Mouse (Mus musculus): Measurements from ENCODE around the gene Poc1b.

The Poc1b gene

DNA sequence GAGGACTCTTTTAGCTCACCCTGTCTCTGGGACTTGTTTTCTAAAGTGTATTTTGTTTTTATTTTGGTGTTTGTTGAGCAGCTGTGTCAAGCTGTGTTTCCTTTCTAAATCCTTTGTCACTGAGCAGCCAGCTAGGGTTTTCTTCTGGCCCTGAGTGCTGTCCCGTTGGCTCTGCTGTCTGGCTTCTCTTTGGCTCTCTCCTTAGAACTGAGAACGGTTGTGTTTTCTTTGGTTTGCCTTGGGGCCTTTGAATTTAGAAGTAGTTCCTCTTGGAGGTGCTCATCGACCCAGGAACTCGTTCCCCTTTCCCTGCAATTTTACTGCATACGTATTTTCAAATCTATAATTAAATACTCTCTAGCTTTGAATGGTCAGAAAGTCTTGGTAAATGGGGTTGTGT is 56.2 kb downstream of the Poc1b start:
- DNase-seq = no peak

DNA sequence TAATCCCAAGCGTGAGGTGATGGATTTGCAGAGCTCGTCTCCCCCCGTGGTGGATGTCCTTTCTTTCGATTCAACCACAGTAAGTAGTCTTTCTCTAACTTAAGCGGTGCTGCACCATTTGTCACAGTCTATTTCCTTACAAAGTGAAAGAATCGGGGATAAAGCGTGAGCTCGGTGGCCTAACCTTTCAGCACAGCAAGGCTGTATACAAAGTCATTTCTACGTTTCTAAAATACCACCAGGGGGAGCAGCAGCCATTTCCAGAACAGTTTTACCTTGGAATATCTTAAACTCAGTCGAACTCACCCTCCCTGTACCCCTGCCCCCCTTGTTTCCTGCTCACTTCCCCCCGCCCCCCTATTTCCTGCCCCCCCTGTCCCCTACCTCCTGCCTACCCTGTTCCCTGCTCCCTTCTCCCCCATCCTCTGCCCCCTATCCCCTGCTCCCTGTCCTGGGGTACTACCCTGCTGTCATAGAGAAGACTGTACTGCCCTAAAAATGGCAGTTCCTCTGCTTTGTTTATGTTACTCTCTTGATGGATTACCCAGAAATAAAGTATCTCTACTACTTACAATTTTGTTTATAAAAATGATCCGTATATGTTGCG is 58.1 kb downstream of the Poc1b start:
- no peak for DNase-seq

DNA sequence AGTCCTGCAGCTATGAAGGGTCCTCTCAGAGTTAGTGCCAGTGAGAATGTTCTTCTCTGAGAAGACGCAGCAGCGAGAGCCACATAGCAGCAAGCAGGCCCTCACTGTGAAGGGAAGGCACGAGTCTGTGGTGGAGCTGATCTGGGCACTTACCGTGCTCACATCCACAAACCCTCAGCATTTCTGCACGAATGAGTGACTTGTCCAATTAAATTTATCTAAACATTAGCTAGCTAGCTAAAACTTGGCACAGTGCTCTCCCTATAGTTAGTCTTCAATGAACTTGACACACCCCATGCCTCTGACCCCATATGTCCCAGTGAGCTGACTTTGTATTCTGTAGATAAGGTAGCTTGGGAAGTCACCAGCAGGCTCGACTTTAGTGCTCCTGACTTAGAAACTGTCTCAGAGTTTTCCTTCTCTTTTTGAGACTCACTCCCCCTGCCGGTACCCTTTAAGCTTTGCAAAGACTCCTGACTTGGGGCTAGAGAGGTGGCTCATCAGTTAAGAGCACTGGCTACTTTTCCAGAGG is 59.0 kb downstream of the Poc1b start:
- no peak for DNase-seq

DNA sequence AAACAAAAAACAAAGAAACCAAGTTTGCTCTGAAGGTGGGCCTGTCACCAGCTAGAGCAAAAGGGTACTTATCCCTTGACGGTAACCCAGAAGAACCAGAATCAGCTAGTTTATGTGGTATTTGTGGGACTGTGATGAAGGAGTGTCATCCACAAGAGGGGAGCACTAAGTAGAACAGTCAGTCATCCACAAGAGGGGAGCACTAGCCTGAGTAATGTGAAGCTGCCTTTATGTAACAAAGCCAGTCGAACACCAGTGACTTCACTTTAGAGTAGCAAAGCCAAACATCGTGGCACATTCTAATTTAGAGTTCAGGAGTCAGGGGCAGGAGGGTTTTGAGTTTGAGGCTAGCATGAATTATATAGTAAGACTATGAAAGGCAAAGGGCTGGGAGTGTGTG is 59.6 kb downstream of the Poc1b start:
- DNase-seq = no peak

DNA sequence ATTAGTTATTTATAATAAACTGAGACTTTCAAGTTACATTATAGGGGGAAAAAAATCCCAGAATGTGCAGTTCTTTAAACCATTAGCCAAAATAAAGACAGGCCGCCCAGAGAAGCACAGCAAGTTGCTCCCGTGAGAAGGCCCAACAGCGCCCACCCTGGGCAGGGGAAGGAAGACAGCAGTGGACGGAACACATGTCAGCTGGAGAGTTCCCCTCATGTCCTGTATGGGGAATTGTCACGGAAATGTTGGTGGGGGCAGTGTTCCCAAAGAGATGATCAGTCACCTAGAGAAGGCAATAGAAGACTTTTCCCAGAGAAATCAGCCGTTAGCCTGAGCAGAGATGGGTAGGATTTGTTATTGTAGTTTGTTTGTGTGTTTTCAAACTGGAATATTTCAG is 61.6 kb downstream of the Poc1b start:
- DNase-seq = no peak

DNA sequence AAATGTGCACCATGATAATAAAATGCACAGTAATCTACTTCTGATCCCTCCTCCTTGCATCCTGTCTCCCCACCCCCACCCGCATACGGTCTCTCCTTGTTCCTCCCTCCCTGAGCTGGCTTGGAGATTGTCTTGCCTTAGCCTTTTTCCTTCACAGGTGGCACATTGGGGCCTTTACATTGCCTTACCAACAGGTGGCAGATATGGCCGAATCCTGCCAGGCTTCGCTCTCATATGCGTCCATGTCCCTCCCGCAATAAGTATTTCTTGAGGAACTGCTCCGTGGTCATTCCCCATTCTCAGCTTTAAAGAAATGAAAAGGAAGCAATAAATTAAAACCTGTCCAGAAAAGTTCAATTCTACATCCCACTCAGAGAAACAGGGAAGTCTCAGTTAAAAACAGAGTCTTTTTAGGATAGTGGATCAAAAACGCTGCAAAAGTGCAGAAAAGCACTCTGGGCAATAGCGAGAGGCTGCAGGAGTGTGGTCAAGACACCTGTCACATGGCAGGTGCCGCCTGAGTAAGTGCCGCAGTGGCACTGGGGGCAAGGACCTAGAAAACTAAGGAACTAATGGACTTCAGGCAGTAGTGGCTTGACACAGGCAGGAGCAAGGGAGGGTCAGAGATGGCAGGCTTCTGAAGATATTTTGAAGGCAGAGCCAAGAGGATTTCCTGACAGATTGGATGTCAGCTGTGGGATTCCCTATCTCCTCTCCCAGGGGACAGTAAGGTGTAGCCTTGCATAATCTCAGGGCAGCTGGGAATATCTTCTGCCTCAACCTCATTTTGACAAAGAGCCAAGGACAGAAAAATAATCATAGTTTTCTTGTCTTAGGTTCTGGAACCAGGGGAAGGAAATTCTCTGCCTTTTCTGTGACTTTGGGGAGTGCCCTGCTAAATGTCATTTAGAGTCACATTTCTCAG is 62.3 kb downstream of the Poc1b start:
- peak; percentile 29 for DNase-seq

DNA sequence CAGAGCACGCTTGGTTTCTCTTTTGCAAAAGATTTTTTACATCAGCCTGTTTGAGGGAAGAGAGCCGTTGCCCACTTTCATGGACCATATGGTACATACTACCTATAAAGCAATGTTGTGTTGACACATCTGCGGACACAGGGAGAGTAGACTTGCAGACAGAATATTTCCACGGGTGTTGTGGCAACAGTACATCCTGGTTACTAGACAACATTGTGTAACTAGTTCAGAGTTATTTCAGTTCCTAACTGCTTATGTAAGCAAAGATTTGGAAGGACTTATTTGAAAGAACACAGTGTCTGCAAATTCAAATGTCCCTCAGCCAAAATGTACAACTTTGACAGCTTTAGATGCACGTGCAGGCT is 62.9 kb downstream of the Poc1b start:
- DNase-seq = no peak

DNA sequence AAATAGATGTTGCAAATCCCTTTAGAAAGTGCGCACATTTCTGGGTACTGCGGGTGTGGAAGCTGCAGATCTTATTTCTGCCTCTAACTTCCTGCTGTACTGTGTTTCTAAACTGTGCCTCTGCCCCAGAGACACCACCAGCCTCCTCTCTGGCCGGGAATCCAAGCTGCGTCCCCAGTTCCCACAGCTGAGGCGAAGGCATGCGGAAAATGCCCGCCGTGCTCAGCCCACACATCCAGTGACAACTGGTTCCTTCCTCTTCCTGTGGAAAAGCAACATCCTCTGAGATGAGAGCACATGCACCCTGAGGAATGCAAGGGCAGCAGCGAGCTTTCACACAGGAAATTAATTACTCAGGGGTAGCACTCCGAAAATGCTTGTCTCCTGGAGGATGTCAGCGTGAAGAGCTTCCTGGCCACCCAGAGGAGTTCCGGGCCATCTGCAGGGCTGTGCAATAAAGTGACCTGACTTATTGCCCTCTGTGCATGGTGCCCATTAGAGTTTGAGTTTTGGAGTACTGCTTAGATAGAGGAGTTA is 65.2 kb downstream of the Poc1b start:
- no peak for DNase-seq

DNA sequence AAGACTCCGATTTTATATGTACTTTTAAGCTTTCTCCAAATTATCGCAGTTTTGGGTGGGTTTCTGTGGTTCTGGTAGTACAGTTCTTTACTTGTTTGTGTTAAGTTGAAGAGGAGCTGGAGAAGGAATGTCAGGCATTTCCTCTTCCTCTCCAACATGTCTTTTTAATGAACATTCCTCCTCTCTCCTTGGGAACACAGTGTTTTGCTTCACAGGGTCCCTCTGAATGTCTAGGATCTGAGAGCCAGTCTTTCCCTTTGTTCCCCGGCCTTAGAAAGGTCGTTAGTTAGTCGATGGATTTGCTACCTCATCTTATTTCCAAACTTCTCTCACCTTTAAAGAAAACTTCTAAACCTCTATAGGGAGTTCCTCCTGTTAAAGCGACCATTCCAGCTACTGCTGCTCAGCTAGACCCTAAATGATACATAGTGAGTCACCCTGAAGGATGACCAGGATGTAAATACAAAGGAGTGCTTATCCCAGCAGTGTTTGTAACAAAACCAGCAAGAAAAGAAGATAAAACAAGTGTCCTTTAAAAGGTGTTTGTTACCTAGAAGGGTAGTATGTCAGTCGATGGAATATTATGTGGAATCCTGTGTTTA is 66.2 kb downstream of the Poc1b start:
- no peak for DNase-seq

DNA sequence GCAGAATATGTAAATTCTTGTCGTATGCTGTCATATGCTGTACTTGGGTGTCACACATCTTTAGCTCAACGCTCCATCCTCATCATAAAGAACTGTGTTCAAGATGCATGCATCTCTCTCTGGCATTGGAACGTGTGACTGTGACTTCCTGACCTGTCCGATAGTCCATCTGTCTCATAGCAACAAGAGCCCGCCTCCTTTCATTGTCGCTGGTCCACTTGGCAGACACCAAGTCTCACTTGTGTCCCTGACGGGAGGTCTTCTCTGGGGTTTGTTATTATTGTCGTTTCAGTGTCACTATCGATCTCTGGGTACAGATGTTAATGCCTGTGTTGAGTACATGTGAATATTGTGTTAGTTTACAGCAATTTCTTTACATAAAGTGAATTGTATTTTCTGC is 70.1 kb downstream of the Poc1b start:
- DNase-seq = no peak

DNA sequence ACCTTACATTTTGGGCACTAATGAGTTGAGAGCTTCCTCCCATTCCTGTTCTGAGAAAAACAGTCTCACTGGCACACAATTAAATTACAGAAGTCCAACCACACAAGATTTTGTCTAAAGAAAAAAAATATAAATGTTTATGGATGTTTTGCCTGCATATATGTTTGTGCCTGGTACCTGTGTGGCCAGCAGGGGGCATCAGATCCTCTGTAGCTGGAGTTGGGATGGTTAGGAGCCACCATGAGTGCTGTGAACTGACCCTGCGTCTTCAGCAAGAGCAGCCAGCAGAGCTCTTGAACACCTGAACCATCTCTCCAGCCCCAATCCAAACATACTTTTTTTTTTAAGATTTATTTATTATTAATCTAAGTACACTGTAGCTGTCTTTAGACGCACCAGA is 71.3 kb downstream of the Poc1b start:
- DNase-seq = no peak

DNA sequence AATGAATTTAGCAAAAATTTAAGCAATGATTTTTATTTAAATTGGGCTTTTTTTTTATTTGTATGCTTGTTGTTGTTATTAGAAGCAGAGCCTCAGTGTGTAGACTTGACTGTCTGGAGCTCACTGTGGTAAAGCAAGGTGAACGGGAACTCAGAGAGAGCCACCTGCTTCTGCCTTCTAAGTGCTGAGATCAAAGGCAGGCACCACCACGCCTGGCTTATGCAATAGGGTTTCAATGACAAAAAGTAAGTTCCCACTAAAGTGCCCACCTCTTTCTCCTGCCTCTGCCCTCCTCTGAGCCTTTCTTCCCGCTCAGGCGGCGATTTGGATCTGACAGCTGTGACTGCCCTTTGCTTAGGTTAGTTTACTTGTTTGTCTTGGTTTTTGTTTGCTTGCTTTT is 72.3 kb downstream of the Poc1b start:
- no peak for DNase-seq

DNA sequence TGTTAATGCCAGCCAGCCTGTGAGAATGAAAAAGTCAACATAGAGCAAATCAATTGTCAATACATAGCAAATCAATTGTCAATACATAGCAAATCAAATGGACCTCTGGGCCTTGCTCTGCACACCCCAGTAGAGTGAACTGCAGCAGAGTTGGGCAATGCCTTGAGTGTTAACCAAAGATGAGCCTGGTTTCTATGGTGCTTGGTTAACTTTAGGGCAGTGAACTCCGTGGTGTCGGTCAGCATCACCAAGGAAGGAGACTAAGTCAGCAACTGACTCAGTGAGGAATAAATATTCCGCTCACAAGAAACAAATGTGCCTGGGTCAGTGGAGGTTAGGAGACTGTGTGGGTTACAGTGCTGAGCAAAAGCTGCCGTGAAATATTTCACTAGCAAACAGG is 72.7 kb downstream of the Poc1b start:
- DNase-seq = no peak

DNA sequence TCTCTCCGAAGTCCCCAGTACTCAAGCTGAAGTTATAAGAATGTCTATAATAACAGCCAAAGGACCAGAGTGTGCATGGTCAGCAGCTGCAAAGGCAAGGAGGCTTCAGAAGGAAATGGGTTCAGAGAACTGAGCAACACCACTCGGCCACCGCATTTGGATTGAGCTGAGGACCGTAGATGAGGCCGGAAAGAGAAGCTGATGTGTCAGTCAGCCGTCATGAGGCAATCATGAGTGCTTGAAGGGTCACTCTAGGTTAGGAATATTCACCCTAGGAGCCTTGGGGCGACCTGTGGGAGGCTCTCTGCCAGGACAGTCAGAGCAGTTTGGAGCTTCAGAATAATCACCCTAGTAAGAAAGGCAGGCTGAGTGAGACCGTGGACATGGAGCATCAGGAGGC is 74.7 kb downstream of the Poc1b start:
- DNase-seq = no peak

DNA sequence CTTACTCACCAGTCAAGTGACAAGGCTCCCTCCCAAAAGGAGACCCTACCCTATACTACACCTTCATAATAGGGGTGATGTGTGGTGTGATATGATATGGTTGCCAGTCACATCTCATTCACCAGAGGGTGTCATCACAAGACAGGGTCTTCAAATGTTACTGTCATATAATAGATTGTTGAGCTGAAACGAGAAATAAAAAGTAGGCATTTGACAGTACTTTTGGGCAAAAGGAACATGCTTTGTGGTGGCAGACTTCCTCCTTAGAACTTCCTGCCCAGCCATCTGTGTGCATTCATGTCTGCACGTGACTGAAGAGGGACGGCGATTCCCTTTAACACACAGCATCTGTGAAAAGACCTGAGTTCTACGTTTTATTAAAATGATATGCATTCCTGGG is 75.3 kb downstream of the Poc1b start:
- DNase-seq = no peak

DNA sequence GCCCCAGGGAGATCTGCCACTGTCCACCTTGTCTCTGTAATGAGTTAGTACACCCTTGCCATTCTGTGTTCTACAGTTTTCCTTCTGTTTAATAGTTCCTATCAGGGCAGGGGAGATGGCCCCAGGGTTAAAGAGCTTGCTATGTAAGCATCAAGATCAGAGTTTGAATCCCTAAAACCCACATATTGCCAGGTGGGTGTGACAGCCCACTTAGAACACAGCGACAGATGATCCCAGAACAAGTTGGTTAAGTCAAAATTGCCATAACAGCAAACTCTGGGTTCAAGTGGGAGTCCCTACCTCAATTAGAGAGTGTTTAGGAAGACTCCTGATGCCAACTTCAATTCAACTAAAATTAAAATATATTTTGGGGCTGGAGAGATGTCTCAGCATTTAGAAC is 81.3 kb downstream of the Poc1b start:
- DNase-seq = no peak

DNA sequence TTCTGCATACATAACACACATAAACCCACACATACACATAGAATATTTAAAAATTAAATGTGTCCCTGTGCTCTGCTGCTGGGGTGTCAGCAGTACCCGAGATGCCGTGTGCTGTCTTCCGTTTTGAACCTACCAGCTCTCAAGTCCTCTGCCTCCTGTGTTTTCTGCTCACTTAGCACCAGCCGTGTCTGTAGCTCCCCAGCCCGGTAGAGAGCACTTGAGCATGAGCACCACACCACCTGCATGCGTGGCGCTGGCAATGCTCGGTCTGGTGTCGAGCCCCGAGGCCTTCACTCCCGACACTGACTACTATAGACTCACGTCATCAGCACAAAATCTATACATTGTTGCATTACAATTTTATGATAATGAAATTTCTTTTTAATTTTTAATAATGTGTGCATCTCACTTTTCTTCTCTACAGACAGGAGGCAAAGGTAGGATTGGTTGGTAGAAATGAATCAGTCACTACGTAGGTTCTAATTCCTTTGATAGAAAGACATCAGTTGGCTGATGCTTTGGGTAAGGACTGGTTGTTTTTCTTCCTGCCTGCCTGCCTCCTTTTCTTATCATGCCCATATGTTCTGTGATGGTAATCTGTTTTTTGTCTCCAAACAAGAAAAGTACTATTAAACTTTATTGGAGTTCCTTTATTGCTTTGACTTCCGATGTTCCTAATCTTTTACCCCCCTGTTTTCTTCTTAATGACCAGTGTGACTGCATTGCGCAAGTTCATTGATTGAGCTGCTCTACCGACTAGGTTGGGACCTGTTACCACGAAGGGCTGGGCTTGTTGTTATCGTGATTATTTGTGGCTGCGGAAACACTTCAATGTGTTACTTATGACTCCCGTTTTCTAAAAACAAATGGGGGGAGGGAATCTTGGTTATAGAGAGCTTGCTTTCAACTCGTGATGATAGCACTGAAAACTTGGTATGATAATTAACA is 82.1 kb downstream of the Poc1b start:
- no peak for DNase-seq

DNA sequence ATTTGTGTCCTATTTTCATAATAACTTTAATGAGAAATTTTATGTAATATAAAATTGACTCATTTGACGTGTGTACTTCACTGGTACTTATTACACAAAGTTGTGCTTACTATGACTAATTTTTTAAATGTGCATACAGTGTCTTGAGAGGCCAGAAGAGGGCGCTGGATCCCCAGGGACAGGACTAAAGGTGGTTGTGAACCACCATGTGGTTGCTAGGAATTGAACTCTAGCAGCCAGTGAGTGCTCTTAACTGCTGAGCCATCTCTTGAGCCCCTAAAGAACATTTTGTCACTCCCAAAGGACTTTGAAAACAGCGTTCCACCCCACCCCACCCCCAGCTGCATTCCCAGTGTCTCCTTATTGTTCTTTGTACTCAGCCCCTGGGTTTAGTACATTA is 84.0 kb downstream of the Poc1b start:
- peak; percentile 28 for DNase-seq

DNA sequence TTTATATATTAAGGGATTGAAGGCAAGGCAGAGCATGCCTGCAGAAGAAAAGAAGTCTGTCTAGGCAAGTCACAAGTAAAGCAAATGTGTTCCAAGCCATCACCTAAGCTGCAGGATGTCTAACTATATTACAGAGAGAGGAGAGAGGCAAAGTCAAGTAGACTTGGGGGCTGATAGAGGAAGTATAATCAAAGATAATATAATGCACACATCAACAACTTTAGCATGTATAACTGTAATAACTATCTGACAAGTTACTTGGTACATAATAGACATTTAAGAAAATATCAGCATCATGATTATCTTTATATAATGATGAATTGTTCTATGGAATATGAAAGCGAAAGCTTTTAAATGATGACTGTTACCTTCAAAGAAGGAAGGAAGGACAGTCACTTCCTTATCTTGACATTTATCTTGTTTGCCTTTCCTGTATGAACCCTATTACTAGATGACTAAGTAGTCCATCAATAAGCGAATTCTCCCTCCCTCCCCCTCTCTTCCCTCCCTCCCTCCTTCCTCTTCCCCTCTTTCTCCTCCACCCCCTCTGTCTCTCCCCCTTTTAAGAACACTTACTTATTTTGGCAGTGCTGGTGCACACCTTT is 87.7 kb downstream of the Poc1b start:
- no peak for DNase-seq

DNA sequence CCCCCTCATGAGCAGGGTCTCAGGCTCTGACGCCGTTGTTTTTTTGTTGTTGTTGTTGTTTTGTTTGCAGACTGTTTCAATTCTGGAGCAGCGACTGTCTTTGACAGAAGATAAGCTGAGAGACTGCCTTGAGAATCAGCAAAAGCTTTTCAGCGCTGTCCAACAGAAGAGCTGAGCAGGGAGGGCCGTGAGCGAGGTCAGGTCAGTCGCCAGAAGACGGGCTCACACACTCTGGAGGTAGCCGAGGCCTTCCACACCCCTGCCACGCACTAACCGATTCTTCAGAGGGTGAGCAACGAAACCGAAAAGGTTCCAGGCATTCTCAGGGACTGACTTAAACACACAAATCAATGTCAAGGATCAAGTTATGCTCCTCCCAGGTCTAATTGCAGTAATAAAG is 89.7 kb downstream of the Poc1b start:
- DNase-seq = no peak

DNA sequence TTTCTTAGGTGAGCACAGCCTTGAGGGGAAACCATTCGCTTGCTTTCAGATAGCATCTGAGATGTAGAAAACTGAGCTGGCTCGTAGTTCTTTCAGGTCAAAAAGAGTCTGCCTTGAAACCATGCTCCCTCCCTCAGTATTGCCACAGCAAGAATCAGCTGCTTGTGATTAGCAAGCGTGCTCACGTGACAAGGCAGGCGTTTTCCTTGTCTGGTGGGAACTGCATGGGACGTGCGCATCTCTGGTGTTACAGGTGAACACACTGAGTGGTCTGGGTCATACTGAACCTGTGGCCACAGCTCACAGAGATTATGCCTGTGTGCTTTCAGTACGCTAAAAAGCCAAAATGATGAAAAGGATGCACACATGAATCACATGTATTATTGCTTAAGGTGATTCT is 90.3 kb downstream of the Poc1b start:
- DNase-seq = no peak

DNA sequence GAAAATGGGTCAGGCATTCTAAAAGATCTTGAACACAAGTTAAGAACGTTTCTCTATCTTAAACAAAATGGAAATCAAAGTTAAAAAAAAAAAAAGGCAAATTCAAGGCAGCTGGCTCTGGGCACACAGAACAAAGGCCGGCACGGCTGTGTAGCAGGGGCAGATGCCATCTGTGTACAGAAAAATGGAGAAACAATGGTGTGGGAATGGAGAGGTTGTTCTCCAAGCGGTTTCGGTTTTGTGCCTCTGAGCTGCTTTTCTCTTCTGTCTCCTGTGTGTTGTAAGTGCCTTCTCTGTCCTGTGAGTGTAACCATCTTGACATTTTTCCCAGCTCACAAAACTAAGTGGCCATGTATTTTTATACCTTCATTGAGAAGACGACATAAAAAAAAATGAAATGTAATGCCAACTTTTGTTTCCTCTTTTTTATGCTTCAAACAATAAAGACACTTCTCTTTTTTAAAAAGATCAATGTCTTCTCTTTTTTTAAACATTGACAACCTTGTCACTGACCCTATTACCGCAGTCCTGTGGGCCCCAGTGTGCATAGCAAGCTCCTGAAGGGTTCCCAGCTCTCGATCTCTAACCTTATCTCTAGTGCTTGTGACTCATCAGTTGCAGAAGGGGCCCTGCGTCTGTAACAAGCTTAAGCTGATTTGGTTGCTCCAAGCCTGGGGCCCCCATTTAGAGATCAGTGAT is 90.9 kb downstream of the Poc1b start:
- no peak for DNase-seq
